Mouse (Mus musculus): Measurements from ENCODE around the gene Abhd2. TPM values are rescaled to one million over a fixed set of nuclear protein-coding genes. Genes with fewer than 3 reads are reported as not detected.

Gene Abhd2
- polyA plus RNA-seq, 1 experiment from 2014 or later, result 13.7 TPM

DNA sequence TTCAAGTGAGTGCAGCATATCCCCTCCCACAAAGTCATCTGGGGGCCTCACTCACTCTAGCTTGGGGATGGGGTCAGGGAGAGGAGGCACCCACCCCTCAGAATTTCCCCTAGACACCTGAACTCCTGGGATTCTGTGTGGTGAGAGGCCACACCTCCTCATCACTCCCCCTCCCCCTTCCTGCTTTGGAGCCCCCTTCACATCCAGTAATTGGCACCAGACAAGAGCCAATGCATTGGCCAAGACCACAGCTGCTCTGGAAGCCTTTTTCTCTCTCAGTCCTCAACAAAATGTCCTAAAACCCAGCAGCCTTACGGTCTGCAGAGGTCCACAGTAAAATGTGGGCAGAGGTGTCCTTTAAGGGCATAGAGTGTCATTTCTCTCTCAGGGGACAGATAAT lies 25.6 kb upstream of the Abhd2 start:
- Histone ChIP-seq H3K9ac (replicated peaks) (no peak overlapping the region), H3K27ac (replicated peaks) (no peak overlapping the region), H3K4me3 (no peak overlapping the region), H3K36me3 (no peaks in the 10 kb centered on the region), H3K27me3 (0 out of 2 replicates have a peak, but pooled peaks cover 5% of the 10 kb centered on the region), H3K9me3 (no peaks in the 10 kb centered on the region), H3K4me1 (no peaks in the 10 kb centered on the region), H3K4me2 (replicated peaks) (no peak overlapping the region)
- ATAC-seq (ENCODE audit: low FRiP score, low read depth), result no peak
- 72% methylated on average over 1 of the region's 1 CpGs for WGBS

- no peaks in the 10 kb centered on the region for H3K36me3 ChIP-seq
- 0 out of 2 replicates have a peak, but pooled peaks cover 5% of the 10 kb centered on the region for H3K27me3 ChIP-seq
- H3K4me1 ChIP-seq, result no peaks in the 10 kb centered on the region
- H3K4me2 ChIP-seq (replicated peaks), result no peak overlapping the region
- no peaks in the 10 kb centered on the region for H3K9me3 ChIP-seq
- ATAC-seq (ENCODE audit: low FRiP score, low read depth), result no peak
- no peak overlapping the region for H3K9ac ChIP-seq (replicated peaks)
- no peak overlapping the region for H3K27ac ChIP-seq (replicated peaks)
- 69% methylated on average over 7 of the region's 7 CpGs for WGBS
- H3K4me3 ChIP-seq, result no peak overlapping the region
Observed at GRCm38 (mm10) chr7:79247881-79248389, 25.1 kb upstream of the Abhd2 start.

- H3K9ac ChIP-seq (replicated peaks), result no peak overlapping the region
- 0 out of 2 replicates have a peak, but pooled peaks cover under 1% of the 10 kb centered on the region for H3K27me3 ChIP-seq
- 95% methylated on average over 2 of the region's 2 CpGs for WGBS
- no peak overlapping the region for H3K4me3 ChIP-seq
- H3K9me3 ChIP-seq, result no peaks in the 10 kb centered on the region
- no peak overlapping the region for H3K27ac ChIP-seq (replicated peaks)
- H3K36me3 ChIP-seq, result no peaks in the 10 kb centered on the region
- H3K4me1 ChIP-seq, result no peaks in the 10 kb centered on the region
- H3K4me2 ChIP-seq (replicated peaks), result no peak overlapping the region
- ATAC-seq (ENCODE audit: low FRiP score, low read depth), result no peak
Observed at GRCm38 (mm10) chr7:79249581-79249980, 23.4 kb upstream of the Abhd2 start.

DNA sequence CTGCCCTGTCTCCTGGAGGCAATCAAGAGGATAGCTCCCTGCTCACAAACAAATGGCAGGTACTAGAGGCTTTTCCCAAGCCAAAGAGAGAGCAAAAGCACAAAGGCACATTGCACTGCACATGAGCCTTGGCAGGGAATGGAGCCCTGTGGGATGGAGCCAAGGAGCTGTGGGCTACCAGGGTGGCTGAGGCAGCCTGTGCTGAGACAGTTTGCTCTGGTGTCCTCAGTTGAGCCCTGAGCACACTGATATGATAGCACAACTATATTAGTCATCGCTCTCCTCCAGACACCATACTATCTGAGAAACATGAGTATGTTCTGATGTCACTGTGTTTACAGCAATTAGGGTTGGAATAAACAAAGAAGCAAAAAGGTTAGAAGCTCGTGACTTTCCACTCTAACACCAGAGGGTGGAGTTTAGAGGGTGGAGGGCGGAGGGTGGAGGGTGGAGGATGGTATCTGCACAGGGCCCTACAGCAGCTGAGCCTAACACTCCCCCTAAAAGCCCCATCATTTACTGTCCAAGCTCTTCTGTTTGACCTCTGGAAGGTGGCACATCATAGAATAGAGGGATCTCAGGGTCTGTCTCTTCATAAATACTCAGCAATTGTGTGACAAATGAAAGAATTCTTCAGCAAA lies 18.6 kb upstream of the Abhd2 start:
- H3K27me3 ChIP-seq, result no peaks in the 10 kb centered on the region
- no peaks in the 10 kb centered on the region for H3K36me3 ChIP-seq
- H3K9ac ChIP-seq (replicated peaks), result no peak overlapping the region
- H3K4me1 ChIP-seq, result no peaks in the 10 kb centered on the region
- H3K4me2 ChIP-seq (replicated peaks), result no peak overlapping the region
- no peak for ATAC-seq (ENCODE audit: low FRiP score, low read depth)
- no peak overlapping the region for H3K27ac ChIP-seq (replicated peaks)
- 89% methylated on average over 3 of the region's 3 CpGs for WGBS
- no peak overlapping the region for H3K4me3 ChIP-seq
- no peaks in the 10 kb centered on the region for H3K9me3 ChIP-seq

GRCm38 (mm10) chr7:79255350-79255749 lies 17.6 kb upstream of the Abhd2 start:
- ATAC-seq (ENCODE audit: low FRiP score, low read depth), result no peak
- H3K9ac ChIP-seq (replicated peaks), result no peak overlapping the region
- 90% methylated on average over 7 of the region's 7 CpGs for WGBS

GRCm38 (mm10) chr7:79255752-79256151 lies 17.2 kb upstream of the Abhd2 start:
- ATAC-seq (ENCODE audit: low FRiP score, low read depth), result no peak
- WGBS, result 84% methylated on average over 10 of the region's 10 CpGs
- Histone ChIP-seq H3K9ac (replicated peaks) (no peak overlapping the region), H3K4me2 (replicated peaks) (no peak overlapping the region), H3K36me3 (no peaks in the 10 kb centered on the region), H3K4me1 (no peaks in the 10 kb centered on the region), H3K4me3 (no peak overlapping the region), H3K27me3 (no peaks in the 10 kb centered on the region), H3K27ac (replicated peaks) (no peak overlapping the region), H3K9me3 (no peaks in the 10 kb centered on the region)

More at GRCm38 (mm10) chr7:79255350-79255749, 17.6 kb upstream of the Abhd2 start:
- H3K9me3 ChIP-seq, result no peaks in the 10 kb centered on the region
- H3K27me3 ChIP-seq, result no peaks in the 10 kb centered on the region
- H3K36me3 ChIP-seq, result no peaks in the 10 kb centered on the region
- H3K27ac ChIP-seq (replicated peaks), result no peak overlapping the region
- H3K4me2 ChIP-seq (replicated peaks), result no peak overlapping the region
- no peaks in the 10 kb centered on the region for H3K4me1 ChIP-seq
- no peak overlapping the region for H3K4me3 ChIP-seq

DNA sequence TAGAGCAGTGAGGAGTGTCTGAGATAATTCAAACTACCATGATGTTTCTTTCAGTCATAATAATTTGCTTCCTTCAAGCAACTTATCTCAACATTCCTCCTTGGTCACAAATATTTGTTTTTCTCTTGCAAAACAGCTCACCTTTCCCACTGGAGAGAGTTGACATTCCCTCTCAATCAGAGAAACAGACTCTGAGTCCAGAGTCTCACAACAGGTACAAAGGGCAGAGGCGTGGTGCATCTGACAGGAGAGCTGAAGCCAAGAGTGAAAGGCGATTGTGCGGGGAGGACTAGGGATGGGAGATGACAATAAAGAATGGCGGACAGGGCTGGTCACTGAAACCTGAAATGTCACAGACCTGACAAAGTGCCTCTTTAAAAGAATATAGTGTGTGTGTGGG lies 16.3 kb upstream of the Abhd2 start:
- no peaks in the 10 kb centered on the region for H3K4me1 ChIP-seq
- H3K9ac ChIP-seq (replicated peaks), result no peak overlapping the region
- WGBS, result 95% methylated on average over 4 of the region's 4 CpGs
- H3K27me3 ChIP-seq, result no peaks in the 10 kb centered on the region
- H3K36me3 ChIP-seq, result no peaks in the 10 kb centered on the region
- H3K9me3 ChIP-seq, result no peaks in the 10 kb centered on the region
- H3K4me2 ChIP-seq (replicated peaks), result no peak overlapping the region
- no peak overlapping the region for H3K4me3 ChIP-seq
- no peak for ATAC-seq (ENCODE audit: low FRiP score, low read depth)
- H3K27ac ChIP-seq (replicated peaks), result no peak overlapping the region

- no peak for ATAC-seq (ENCODE audit: low FRiP score, low read depth)
- 86% methylated on average over 10 of the region's 10 CpGs for WGBS
Observed at GRCm38 (mm10) chr7:79258981-79259542, 13.9 kb upstream of the Abhd2 start.

GRCm38 (mm10) chr7:79262478-79262877 lies 10.5 kb upstream of the Abhd2 start:
- Histone ChIP-seq H3K9ac (replicated peaks) (no peak overlapping the region), H3K4me2 (replicated peaks) (no peak overlapping the region), H3K4me3 (no peak overlapping the region), H3K4me1 (no peaks in the 10 kb centered on the region), H3K9me3 (no peaks in the 10 kb centered on the region), H3K27ac (replicated peaks) (no peak overlapping the region), H3K27me3 (no peaks in the 10 kb centered on the region; the same call in 1 of the 2 replicates), H3K36me3 (no peaks in the 10 kb centered on the region)
- WGBS, result 88% methylated on average over 8 of the region's 8 CpGs
- no peak for ATAC-seq (ENCODE audit: low FRiP score, low read depth)

More at GRCm38 (mm10) chr7:79258981-79259542, 13.9 kb upstream of the Abhd2 start:
- Histone ChIP-seq H3K4me2 (replicated peaks) (no peak overlapping the region), H3K36me3 (no peaks in the 10 kb centered on the region), H3K9me3 (no peaks in the 10 kb centered on the region), H3K4me1 (no peaks in the 10 kb centered on the region), H3K4me3 (no peak overlapping the region), H3K27me3 (no peaks in the 10 kb centered on the region; the same call in 1 of the 2 replicates), H3K27ac (replicated peaks) (no peak overlapping the region), H3K9ac (replicated peaks) (no peak overlapping the region)

DNA sequence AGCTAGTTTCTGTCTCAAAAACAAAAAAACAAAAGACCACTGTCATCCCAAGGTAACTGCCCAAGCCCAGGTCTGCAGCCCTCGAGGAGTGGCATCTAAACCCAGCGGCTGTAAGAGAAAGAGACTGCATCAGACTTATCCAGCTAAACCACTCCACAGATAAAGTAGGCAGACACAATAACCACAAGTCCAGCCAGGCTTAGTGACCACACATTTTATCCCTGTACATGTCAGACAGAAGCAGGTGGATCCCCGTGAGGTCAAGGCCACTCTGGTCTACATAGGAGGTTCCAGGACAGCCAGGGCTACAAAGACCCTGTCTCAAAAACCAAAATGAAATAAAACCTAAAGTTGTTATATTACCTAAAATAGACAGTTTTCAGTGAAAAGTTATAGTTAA lies 9.2 kb upstream of the Abhd2 start:
- 93% methylated on average over 3 of the region's 3 CpGs for WGBS
- Histone ChIP-seq H3K4me1 (no peaks in the 10 kb centered on the region), H3K4me2 (replicated peaks) (no peak overlapping the region), H3K27ac (replicated peaks) (no peak overlapping the region), H3K4me3 (no peak overlapping the region), H3K9ac (replicated peaks) (no peak overlapping the region), H3K36me3 (no peaks in the 10 kb centered on the region), H3K9me3 (no peaks in the 10 kb centered on the region), H3K27me3 (no peaks in the 10 kb centered on the region; the same call in 1 of the 2 replicates)
- ATAC-seq (ENCODE audit: low FRiP score, low read depth), result no peak

DNA sequence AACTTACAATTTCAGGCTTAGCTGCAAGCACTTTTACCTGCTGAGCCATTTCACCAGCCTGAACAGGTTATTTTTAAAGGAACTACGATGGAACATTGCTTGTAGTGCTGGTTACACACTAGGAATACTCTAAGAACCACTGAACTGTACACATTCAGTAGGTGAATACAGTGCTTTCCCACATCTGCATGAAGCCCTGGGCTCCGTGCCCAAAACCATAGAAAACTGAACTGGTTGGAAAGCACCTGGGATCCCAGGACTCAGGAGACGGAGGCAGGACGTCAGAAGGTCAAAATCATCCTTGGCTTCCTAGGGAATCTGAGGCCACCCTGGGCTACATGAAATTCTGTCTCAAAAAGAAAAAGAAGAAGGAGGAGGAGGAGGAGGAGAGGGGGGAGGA lies 6.8 kb upstream of the Abhd2 start:
- Histone ChIP-seq H3K9me3 (no peaks in the 10 kb centered on the region), H3K4me3 (no peak overlapping the region), H3K9ac (replicated peaks) (no peak overlapping the region), H3K36me3 (no peaks in the 10 kb centered on the region), H3K27me3 (peaks cover 3% of the 10 kb centered on the region; the same call in 1 of the 2 replicates), H3K27ac (replicated peaks) (no peak overlapping the region), H3K4me2 (replicated peaks) (no peak overlapping the region), H3K4me1 (no peaks in the 10 kb centered on the region)
- 78% methylated on average over 4 of the region's 4 CpGs for WGBS
- ATAC-seq (ENCODE audit: low FRiP score, low read depth), result no peak

DNA sequence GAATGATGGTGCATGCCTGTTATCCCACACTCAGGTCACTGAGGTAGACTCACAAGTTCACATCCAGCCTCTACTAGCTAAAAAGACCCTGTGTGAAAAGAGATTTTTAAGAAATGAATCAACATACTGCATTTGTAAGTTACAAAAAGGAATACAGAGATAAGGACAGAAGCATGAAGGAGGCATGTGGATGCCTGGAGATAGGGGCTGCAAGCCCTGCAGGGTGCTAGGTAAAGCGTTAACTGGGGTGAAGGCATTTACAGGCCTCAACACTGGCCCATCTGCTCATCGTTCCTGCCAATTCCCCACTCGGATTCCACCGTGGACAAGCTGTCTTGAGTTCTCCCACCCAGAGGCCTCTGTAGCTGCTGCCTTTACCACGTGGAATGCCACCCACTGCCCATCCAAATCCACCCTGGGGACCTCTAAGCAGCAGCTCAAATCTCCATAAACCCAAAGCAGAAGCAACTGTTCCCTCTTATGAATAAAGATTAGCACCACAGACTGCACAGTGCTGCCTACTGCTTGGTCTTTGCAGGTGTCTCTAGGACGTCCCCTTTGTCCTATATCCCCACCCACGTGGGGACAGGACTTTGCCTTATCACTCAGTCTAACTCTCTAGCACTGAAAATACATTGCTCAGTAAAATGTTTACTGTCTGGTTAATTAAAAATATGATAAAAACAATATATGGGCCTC lies 5.2 kb upstream of the Abhd2 start:
- Histone ChIP-seq H3K27me3 (0 out of 2 replicates have a peak, but pooled peaks cover 3% of the 10 kb centered on the region), H3K27ac (replicated peaks) (no peak overlapping the region)
- 37% methylated on average over 7 of the region's 7 CpGs for WGBS

More for the DNA sequence above, 5.2 kb upstream of the Abhd2 start:
- Histone ChIP-seq H3K4me2 (replicated peaks) (no peak overlapping the region), H3K9me3 (no peaks in the 10 kb centered on the region), H3K36me3 (no peaks in the 10 kb centered on the region), H3K4me1 (peaks cover 6% of the 10 kb centered on the region), H3K4me3 (no peak overlapping the region), H3K9ac (replicated peaks) (no peak overlapping the region)
- ATAC-seq (ENCODE audit: low FRiP score, low read depth), result no peak
